7 mouse cellular contexts compared by ENCODE assay signal in genomic region chr15:102459381-102459780, GRCm38 (mm10). TPM values are rescaled to one million over a fixed set of nuclear protein-coding genes. Genes with fewer than 3 reads are reported as not detected.
DNase-seq lines count a peak whose midpoint lies in the region; ATAC-seq lines count a peak whose summit lies in the region.

No protein-coding gene starts in this region.

- H3K36me3 ChIP-seq in megakaryocyte, embryonic 14.5 days (replicated peaks; ENCODE audit: low read length) = peaks cover 30% of the 10 kb centered on the region
- peaks cover 6% of the 10 kb centered on the region; the same call in 1 of the 2 replicates for H3K36me3 ChIP-seq in forebrain, embryonic 13.5 days (ENCODE audit: poor library complexity, severe bottlenecking)
- no peaks in the 10 kb centered on the region for H3K36me3 ChIP-seq in stomach, embryonic 15.5 days

- peak; percentile 10 for DNase-seq in liver
- no peak for DNase-seq in urinary bladder, adult 2 months (ENCODE audit: low spot score)
- DNase-seq in T-cell, adult 2 months (ENCODE audit: low spot score) = no peak

- ATAC-seq in megakaryocyte, adult 5-6 weeks (ENCODE audit: poor library complexity, severe bottlenecking) = no peak
- no peak for ATAC-seq in forebrain, embryonic 13.5 days
- no peak for ATAC-seq in stomach, embryonic 15.5 days (ENCODE audit: insufficient read depth, low FRiP score, low read depth)

- H3K4me2 ChIP-seq in forebrain, embryonic 13.5 days = peak overlapping the region; percentile 62
- peak overlapping the region; percentile 69 for H3K4me2 ChIP-seq in stomach, embryonic 15.5 days

- H3K27ac ChIP-seq in forebrain, embryonic 13.5 days = no peak overlapping the region
- peak overlapping the region; percentile 74 for H3K27ac ChIP-seq in stomach, embryonic 15.5 days

- WGBS in forebrain, embryonic 13.5 days = 39% methylated on average over 6 of the region's 6 CpGs
- 33% methylated on average over 6 of the region's 6 CpGs for WGBS in stomach, embryonic 15.5 days

- peak overlapping the region; percentile 94 for H3K4me3 ChIP-seq in megakaryocyte, embryonic 14.5 days (replicated peaks)
- peak overlapping the region; percentile 47 for H3K4me3 ChIP-seq in forebrain, embryonic 13.5 days
- H3K4me3 ChIP-seq in stomach, embryonic 15.5 days (replicated peaks) = peak overlapping the region; percentile 53

- peaks cover 66% of the 10 kb centered on the region for H3K4me1 ChIP-seq in megakaryocyte, embryonic 14.5 days
- peaks cover 19% of the 10 kb centered on the region for H3K4me1 ChIP-seq in forebrain, embryonic 13.5 days
- no peaks in the 10 kb centered on the region; the same call in 1 of the 2 replicates for H3K4me1 ChIP-seq in stomach, embryonic 15.5 days

- H3K9ac ChIP-seq in forebrain, embryonic 13.5 days = peak overlapping the region; percentile 47
- H3K9ac ChIP-seq in stomach, embryonic 15.5 days = peak overlapping the region; percentile 19; the same call in 1 of the 2 replicates

- H3K9me3 ChIP-seq in megakaryocyte, embryonic 14.5 days = no peaks in the 10 kb centered on the region
- no peaks in the 10 kb centered on the region for H3K9me3 ChIP-seq in forebrain, embryonic 13.5 days (replicated peaks)
- H3K9me3 ChIP-seq in stomach, embryonic 15.5 days = no peaks in the 10 kb centered on the region

- H3K27me3 ChIP-seq in megakaryocyte, embryonic 14.5 days (replicated peaks) = no peaks in the 10 kb centered on the region
- H3K27me3 ChIP-seq in forebrain, embryonic 13.5 days = no peaks in the 10 kb centered on the region
- no peaks in the 10 kb centered on the region for H3K27me3 ChIP-seq in stomach, embryonic 15.5 days (replicated peaks)

RNA-seq across cellular contexts. Expression of gene Prr13, which starts 0.6 kb away (rescaled TPM):
- 978 and 1,945 TPM in 2 replicates for polyA plus RNA-seq in megakaryocyte, embryonic 14.5 days (2012; ENCODE audit: insufficient read depth, low replicate concordance)
- 306 and 344 TPM in 2 replicates for total RNA-seq in megakaryocyte, adult 5-6 weeks (2015)
- 197 and 215 TPM in 2 replicates for total RNA-seq in megakaryocyte, adult 5-6 weeks (2017)
- 88.9 and 90.9 TPM in 2 replicates for polyA plus RNA-seq in forebrain, embryonic 13.5 days (2015; fragmentation: Nextera tagmentation; extraction: Ambion mirVana)
- 119 and 120 TPM in 2 replicates for polyA plus RNA-seq in stomach, embryonic 15.5 days (2015; fragmentation: Nextera tagmentation; extraction: Ambion mirVana)
- 145 and 166 TPM in 2 replicates for polyA plus RNA-seq in urinary bladder, adult 2 months (2012; rRNA removed)

RNA-seq across cellular contexts. Expression of gene Pcbp2, which starts 11.0 kb away (rescaled TPM):
- polyA plus RNA-seq in megakaryocyte, embryonic 14.5 days (2012; ENCODE audit: insufficient read depth, low replicate concordance) = 254 and 404 TPM in 2 replicates
- total RNA-seq in megakaryocyte, adult 5-6 weeks (2015) = 705 and 801 TPM in 2 replicates
- total RNA-seq in megakaryocyte, adult 5-6 weeks (2017) = 156 and 205 TPM in 2 replicates
- 198 and 212 TPM in 2 replicates for polyA plus RNA-seq in forebrain, embryonic 13.5 days (2015; fragmentation: Nextera tagmentation; extraction: Ambion mirVana)
- 182 and 192 TPM in 2 replicates for polyA plus RNA-seq in stomach, embryonic 15.5 days (2015; fragmentation: Nextera tagmentation; extraction: Ambion mirVana)
- polyA plus RNA-seq in urinary bladder, adult 2 months (2012; rRNA removed) = 328 and 432 TPM in 2 replicates

RNA-seq across cellular contexts. Expression of gene Amhr2, which starts 14.2 kb away (rescaled TPM):
- 0.37 TPM in 1 of 2 replicates, not detected in the other for polyA plus RNA-seq in megakaryocyte, embryonic 14.5 days (2012; ENCODE audit: insufficient read depth, low replicate concordance)
- total RNA-seq in megakaryocyte, adult 5-6 weeks (2015) = not detected in 2 replicates
- not detected in 2 replicates for total RNA-seq in megakaryocyte, adult 5-6 weeks (2017)
- 0.19 and 0.20 TPM in 2 replicates for polyA plus RNA-seq in forebrain, embryonic 13.5 days (2015; fragmentation: Nextera tagmentation; extraction: Ambion mirVana)
- 0.90 and 1.3 TPM in 2 replicates for polyA plus RNA-seq in stomach, embryonic 15.5 days (2015; fragmentation: Nextera tagmentation; extraction: Ambion mirVana)
- 0.53 and 0.62 TPM in 2 replicates for polyA plus RNA-seq in urinary bladder, adult 2 months (2012; rRNA removed)

RNA-seq across cellular contexts. Expression of gene Gm10337, which starts 44.1 kb away (rescaled TPM):
- not detected in 2 replicates for polyA plus RNA-seq in megakaryocyte, embryonic 14.5 days (2012; ENCODE audit: insufficient read depth, low replicate concordance)
- not detected in 2 replicates for total RNA-seq in megakaryocyte, adult 5-6 weeks (2015)
- total RNA-seq in megakaryocyte, adult 5-6 weeks (2017) = not detected in 2 replicates
- polyA plus RNA-seq in forebrain, embryonic 13.5 days (2015; fragmentation: Nextera tagmentation; extraction: Ambion mirVana) = 6.6 and 13.4 TPM in 2 replicates
- polyA plus RNA-seq in stomach, embryonic 15.5 days (2015; fragmentation: Nextera tagmentation; extraction: Ambion mirVana) = 5.0 and 8.1 TPM in 2 replicates
- polyA plus RNA-seq in urinary bladder, adult 2 months (2012; rRNA removed) = not detected in 2 replicates

RNA-seq across cellular contexts. Expression of gene Sp1, which starts 53.4 kb away (rescaled TPM):
- polyA plus RNA-seq in megakaryocyte, embryonic 14.5 days (2012; ENCODE audit: insufficient read depth, low replicate concordance) = 3.9 and 15.5 TPM in 2 replicates
- 68.3 and 71.8 TPM in 2 replicates for total RNA-seq in megakaryocyte, adult 5-6 weeks (2015)
- total RNA-seq in megakaryocyte, adult 5-6 weeks (2017) = 64.1 and 72.2 TPM in 2 replicates
- 7.0 and 8.1 TPM in 2 replicates for polyA plus RNA-seq in forebrain, embryonic 13.5 days (2015; fragmentation: Nextera tagmentation; extraction: Ambion mirVana)
- polyA plus RNA-seq in stomach, embryonic 15.5 days (2015; fragmentation: Nextera tagmentation; extraction: Ambion mirVana) = 9.6 and 9.7 TPM in 2 replicates
- polyA plus RNA-seq in urinary bladder, adult 2 months (2012; rRNA removed) = 19.1 and 24.2 TPM in 2 replicates
